Mouse (Mus musculus) liver, postnatal 0 days (tissue): ENCODE measurements around the gene Reln. TPM values are rescaled to one million over a fixed set of nuclear protein-coding genes. Genes with fewer than 3 reads are reported as not detected.

ENCODE experiments used
- ATAC-seq: fragments of 200-750 bp; cut with Nextera tagmentation; 2 replicates; pipeline ENCODE4 v1.8.0; 2017; ENCODE audit warnings: mild to moderate bottlenecking, moderate library complexity
- DNase-seq: peaks from one replicate; pipeline ENCODE4 v3.0.0-alpha.2; 2016
- H3K27ac ChIP-seq: fragments of 300-500 bp; sonication (generic); 2 replicates; pipeline ENCODE4 v1.5.1; 2014; ENCODE audit warnings: antibody characterized with exemption, moderate library complexity, mild to moderate bottlenecking, low read depth
- H3K27me3 ChIP-seq: fragments of 300-500 bp; sonication (generic); 2 replicates; pipeline ENCODE4 v1.6.1; 2014; ENCODE audit warnings: low read length, control low read depth, mixed read lengths; ENCODE audit not compliant: insufficient read depth
- H3K36me3 ChIP-seq: fragments of 300-500 bp; sonication (generic); replicated peaks from 2 replicates; pipeline ENCODE4 v1.6.1; 2014; ENCODE audit warnings: mild to moderate bottlenecking, control low read depth, low read length, moderate library complexity, mixed read lengths; ENCODE audit not compliant: insufficient read depth
- H3K4me1 ChIP-seq: fragments of 300-500 bp; sonication (generic); 2 replicates; pipeline ENCODE4 v1.6.1; 2014; ENCODE audit warnings: antibody characterized with exemption, mild to moderate bottlenecking, control low read depth; ENCODE audit not compliant: insufficient read depth
- H3K4me2 ChIP-seq: fragments of 300-500 bp; sonication (generic); 2 replicates; pipeline ENCODE4 v1.6.1; 2014; ENCODE audit warnings: low read depth, mild to moderate bottlenecking, low read length, moderate library complexity, mixed read lengths
- H3K4me3 ChIP-seq: fragments of 300-500 bp; sonication (generic); 2 replicates; pipeline ENCODE4 v1.5.1; 2014; ENCODE audit warnings: low read depth, low read length
- H3K9ac ChIP-seq: fragments of 300-500 bp; sonication (generic); replicated peaks from 2 replicates; pipeline ENCODE4 v1.6.1; 2014; ENCODE audit warnings: mild to moderate bottlenecking, moderate library complexity
- H3K9me3 ChIP-seq: fragments of 300-500 bp; sonication (generic); 2 replicates; pipeline ENCODE4 v1.6.1; 2016; ENCODE audit warnings: mild to moderate bottlenecking, control low read depth, low read length, mixed read lengths
- CTCF ChIP-seq: sonication (generic); IDR thresholded peaks from 2 replicates; pipeline ENCODE4 v1.5.1; 2016; ENCODE audit warnings: antibody characterized with exemption, low read depth
- EP300 ChIP-seq: IDR thresholded peaks from 2 replicates; pipeline ENCODE4 v1.6.1; 2016; ENCODE audit warnings: antibody characterized with exemption, low read depth, mild to moderate bottlenecking
- WGBS: fragments of 180-500 bp; shearing (Covaris S2); extraction: QIAGEN DNeasy Blood & Tissue Kit; methylation state at CpG from one replicate; pipeline ENCODE4 v1.1.7; 2014; ENCODE audit not compliant: insufficient replicate concordance; 5-methylcytosine and 5-hydroxymethylcytosine counted together
- polyA plus RNA-seq: library from polyadenylated mRNA; unstranded; fragments of >200 nt; fragmentation: Nextera tagmentation; extraction: Ambion mirVana; gene quantifications from 2 replicates; pipeline ENCODE4 v1.2.1, GENCODE M21; 2015

The Reln gene
- polyA plus RNA-seq, 1 experiment from 2014 or later = 16.8 TPM

GRCm38 (mm10) chr5:21931151-21931550 lies 413.4 kb downstream of the Reln start:
- no peaks in the 10 kb centered on the region for H3K4me1 ChIP-seq
- no peak overlapping the region for H3K27ac ChIP-seq
- H3K4me3 ChIP-seq = no peak overlapping the region
- no peak for ATAC-seq
- H3K36me3 ChIP-seq = peaks cover 3% of the 10 kb centered on the region; the same call in 1 of the 2 replicates
- H3K27me3 ChIP-seq = no peaks in the 10 kb centered on the region
- no peak for DNase-seq
- 47% methylated on average over 4 of the region's 4 CpGs for WGBS
- TF ChIP-seq EP300 = no peak
- no peak for TF ChIP-seq CTCF
- H3K9me3 ChIP-seq = no peaks in the 10 kb centered on the region
- no peak overlapping the region for H3K4me2 ChIP-seq
- no peak overlapping the region for H3K9ac ChIP-seq

- Histone ChIP-seq H3K27ac (no peak overlapping the region), H3K9me3 (no peaks in the 10 kb centered on the region), H3K4me2 (no peak overlapping the region), H3K27me3 (no peaks in the 10 kb centered on the region), H3K36me3 (no peaks in the 10 kb centered on the region), H3K4me3 (no peak overlapping the region), H3K4me1 (no peaks in the 10 kb centered on the region), H3K9ac (no peak overlapping the region)
- no peak for TF ChIP-seq EP300
- no peak for DNase-seq
- ATAC-seq = no peak
- 65% methylated on average over 6 of the region's 6 CpGs for WGBS
Observed at GRCm38 (mm10) chr5:21920310-21920709, 424.2 kb downstream of the Reln start.

GRCm38 (mm10) chr5:21919281-21919780 lies 425.2 kb downstream of the Reln start:
- ATAC-seq (no peak), DNase-seq (no peak)
- H3K36me3 ChIP-seq = no peaks in the 10 kb centered on the region
- H3K4me2 ChIP-seq = no peak overlapping the region
- H3K4me3 ChIP-seq = no peak overlapping the region
- H3K4me1 ChIP-seq = no peaks in the 10 kb centered on the region
- 74% methylated on average over 4 of the region's 4 CpGs for WGBS
- H3K27me3 ChIP-seq = no peaks in the 10 kb centered on the region
- no peaks in the 10 kb centered on the region for H3K9me3 ChIP-seq
- TF ChIP-seq EP300 (no peak), CTCF (no peak)
- no peak overlapping the region for H3K27ac ChIP-seq
- no peak overlapping the region for H3K9ac ChIP-seq

- Histone ChIP-seq H3K9ac (no peak overlapping the region), H3K9me3 (no peaks in the 10 kb centered on the region), H3K4me2 (no peak overlapping the region), H3K4me3 (no peak overlapping the region), H3K27ac (no peak overlapping the region), H3K27me3 (no peaks in the 10 kb centered on the region), H3K36me3 (no peaks in the 10 kb centered on the region), H3K4me1 (no peaks in the 10 kb centered on the region)
- TF ChIP-seq CTCF (peak; percentile 50), EP300 (no peak)
- ATAC-seq (no peak), DNase-seq (no peak)
Observed at GRCm38 (mm10) chr5:21915973-21916372, 428.5 kb downstream of the Reln start.

- no peak for ATAC-seq
- DNase-seq = no peak
- H3K9me3 ChIP-seq = no peaks in the 10 kb centered on the region
- no peaks in the 10 kb centered on the region for H3K4me1 ChIP-seq
- H3K4me3 ChIP-seq = no peak overlapping the region
- WGBS = 63% methylated on average over 3 of the region's 3 CpGs
- H3K36me3 ChIP-seq = no peaks in the 10 kb centered on the region
- H3K27ac ChIP-seq = no peak overlapping the region
- H3K27me3 ChIP-seq = no peaks in the 10 kb centered on the region
- H3K4me2 ChIP-seq = no peak overlapping the region
- no peak overlapping the region for H3K9ac ChIP-seq
- TF ChIP-seq EP300 (no peak), CTCF (no peak)
Observed at GRCm38 (mm10) chr5:21914776-21915175, 429.7 kb downstream of the Reln start.

- 85% methylated on average over 23 of the region's 23 CpGs for WGBS
- no peaks in the 10 kb centered on the region for H3K4me1 ChIP-seq
- H3K36me3 ChIP-seq = no peaks in the 10 kb centered on the region
- no peak overlapping the region for H3K4me3 ChIP-seq
- TF ChIP-seq EP300 (no peak), CTCF (no peak)
- DNase-seq (no peak), ATAC-seq (no peak)
- H3K4me2 ChIP-seq = no peak overlapping the region
- no peaks in the 10 kb centered on the region for H3K27me3 ChIP-seq
- H3K27ac ChIP-seq = no peak overlapping the region
- no peak overlapping the region for H3K9ac ChIP-seq
- no peaks in the 10 kb centered on the region for H3K9me3 ChIP-seq
Observed at GRCm38 (mm10) chr5:21912835-21913530, 431.5 kb downstream of the Reln start.

- Histone ChIP-seq H3K4me3 (no peak overlapping the region), H3K27me3 (no peaks in the 10 kb centered on the region), H3K27ac (no peak overlapping the region), H3K4me2 (no peak overlapping the region), H3K9me3 (no peaks in the 10 kb centered on the region), H3K9ac (no peak overlapping the region), H3K4me1 (no peaks in the 10 kb centered on the region), H3K36me3 (no peaks in the 10 kb centered on the region)
- WGBS = 83% methylated on average over 12 of the region's 12 CpGs
- ATAC-seq (no peak), DNase-seq (no peak)
- no peak for TF ChIP-seq EP300
- TF ChIP-seq CTCF = no peak
Observed at GRCm38 (mm10) chr5:21910726-21911125, 433.8 kb downstream of the Reln start.
